Mouse (Mus musculus) forebrain, embryonic 12.5 days (tissue): ENCODE measurements around the gene 1700001O22Rik. TPM values are rescaled to one million over a fixed set of nuclear protein-coding genes. Genes with fewer than 3 reads are reported as not detected.

Experiments
- ATAC-seq: fragments of 200-750 bp; cut with Nextera tagmentation; 2 replicates; pipeline ENCODE4 v1.8.0; 2017; ENCODE audit warnings: moderate TSS enrichment; ENCODE audit not compliant: low FRiP score
- H3K27ac ChIP-seq: fragments of 300-500 bp; sonication (generic); 2 replicates; pipeline ENCODE4 v1.5.1; 2016; ENCODE audit warnings: mild to moderate bottlenecking
- H3K27me3 ChIP-seq: fragments of 300-500 bp; sonication (generic); 2 replicates; pipeline ENCODE4 v1.6.1; 2016; ENCODE audit warnings: mild to moderate bottlenecking
- H3K36me3 ChIP-seq: fragments of 300-500 bp; sonication (generic); replicated peaks from 2 replicates; pipeline ENCODE4 v1.6.1; 2016; ENCODE audit warnings: mild to moderate bottlenecking
- H3K4me1 ChIP-seq: fragments of 300-500 bp; sonication (generic); 2 replicates; pipeline ENCODE4 v1.6.1; 2016
- H3K4me2 ChIP-seq: fragments of 300-500 bp; sonication (generic); 2 replicates; pipeline ENCODE4 v1.6.1; 2016; ENCODE audit warnings: mild to moderate bottlenecking, moderate library complexity
- H3K4me3 ChIP-seq: fragments of 300-500 bp; sonication (generic); replicated peaks from 2 replicates; pipeline ENCODE4 v1.5.1; 2016; ENCODE audit warnings: mild to moderate bottlenecking
- H3K9ac ChIP-seq: fragments of 300-500 bp; sonication (generic); 2 replicates; pipeline ENCODE4 v1.6.1; 2016; ENCODE audit warnings: mild to moderate bottlenecking
- H3K9me3 ChIP-seq: fragments of 300-500 bp; sonication (generic); 2 replicates; pipeline ENCODE4 v1.6.1; 2016
- WGBS: fragments of 180-500 bp; shearing (Covaris S2); methylation state at CpG from one replicate; pipeline ENCODE4 v1.1.7; 2016; 5-methylcytosine and 5-hydroxymethylcytosine counted together
- polyA plus RNA-seq: library from polyadenylated mRNA; unstranded; fragments of >200 nt; fragmentation: Nextera tagmentation; extraction: Ambion mirVana; gene quantifications from 2 replicates; pipeline ENCODE4 v1.2.1, GENCODE M21; 2016

Gene 1700001O22Rik
- polyA plus RNA-seq, 1 experiment from 2014 or later: 4.2 TPM

GRCm38 (mm10) chr2:30756962-30757715, 46.3 kb downstream of the 1700001O22Rik start:
- Histone ChIP-seq H3K4me1 (peaks cover 34% of the 10 kb centered on the region), H3K27me3 (no peaks in the 10 kb centered on the region)
- ATAC-seq: no peak

GRCm38 (mm10) chr2:30755985-30756765, 47.3 kb downstream of the 1700001O22Rik start:
- H3K27ac ChIP-seq: no peak overlapping the region
- WGBS: 93% methylated on average over 6 of the region's 6 CpGs
- no peak for ATAC-seq
- no peaks in the 10 kb centered on the region for H3K27me3 ChIP-seq
- H3K4me1 ChIP-seq: peaks cover 34% of the 10 kb centered on the region
- H3K4me3 ChIP-seq: no peak overlapping the region
- no peak overlapping the region for H3K4me2 ChIP-seq
- H3K9ac ChIP-seq: no peak overlapping the region
- peaks cover 15% of the 10 kb centered on the region; the same call in 1 of the 2 replicates for H3K9me3 ChIP-seq
- H3K36me3 ChIP-seq: 0 out of 2 replicates have a peak, but pooled peaks cover 3% of the 10 kb centered on the region

More at GRCm38 (mm10) chr2:30756962-30757715, 46.3 kb downstream of the 1700001O22Rik start:
- H3K9me3 ChIP-seq: peaks cover 16% of the 10 kb centered on the region; the same call in 1 of the 2 replicates
- H3K4me2 ChIP-seq: no peak overlapping the region
- 85% methylated on average over 10 of the region's 10 CpGs for WGBS
- no peak overlapping the region for H3K4me3 ChIP-seq
- H3K36me3 ChIP-seq: 0 out of 2 replicates have a peak, but pooled peaks cover 3% of the 10 kb centered on the region
- no peak overlapping the region for H3K9ac ChIP-seq
- no peak overlapping the region for H3K27ac ChIP-seq

DNA sequence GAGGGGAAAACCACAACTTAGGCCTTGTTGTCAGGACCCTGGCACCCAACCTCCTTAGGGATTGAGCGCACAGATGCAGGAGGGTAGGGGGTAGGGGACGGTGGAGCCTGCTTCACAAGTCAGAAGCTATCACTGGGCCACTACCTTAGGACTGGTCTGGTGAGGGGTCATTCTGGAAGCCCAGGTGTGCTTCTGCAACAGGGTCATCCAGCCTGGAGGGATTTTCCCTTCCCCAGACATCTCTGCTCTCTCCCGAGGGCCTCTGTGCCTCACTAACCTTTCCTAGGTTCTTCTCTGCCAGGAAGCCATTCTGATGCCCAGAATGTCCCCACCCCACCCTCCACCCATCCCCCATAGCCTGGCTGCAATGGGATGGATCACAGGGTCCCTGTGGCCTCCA, 48.6 kb downstream of the 1700001O22Rik start:
- 75% methylated on average over 3 of the region's 3 CpGs for WGBS
- no peak overlapping the region for H3K4me3 ChIP-seq
- no peak overlapping the region for H3K4me2 ChIP-seq
- no peak for ATAC-seq
- peaks cover 31% of the 10 kb centered on the region for H3K4me1 ChIP-seq
- H3K9ac ChIP-seq: no peak overlapping the region
- no peak overlapping the region for H3K27ac ChIP-seq
- 0 out of 2 replicates have a peak, but pooled peaks cover 3% of the 10 kb centered on the region for H3K36me3 ChIP-seq
- no peaks in the 10 kb centered on the region for H3K27me3 ChIP-seq
- peaks cover 15% of the 10 kb centered on the region; the same call in 1 of the 2 replicates for H3K9me3 ChIP-seq

GRCm38 (mm10) chr2:30753219-30753618, 50.2 kb downstream of the 1700001O22Rik start:
- Histone ChIP-seq H3K36me3 (0 out of 2 replicates have a peak, but pooled peaks cover 3% of the 10 kb centered on the region), H3K4me1 (peaks cover 20% of the 10 kb centered on the region), H3K4me2 (no peak overlapping the region), H3K9ac (0 out of 2 replicates have a peak overlapping the region, but pooled peaks have one; percentile 36), H3K9me3 (peaks cover 15% of the 10 kb centered on the region; the same call in 1 of the 2 replicates), H3K4me3 (no peak overlapping the region), H3K27me3 (no peaks in the 10 kb centered on the region), H3K27ac (peak overlapping the region; percentile 46; the same call in 1 of the 2 replicates)
- no peak for ATAC-seq
- WGBS: 21% methylated on average over 18 of the region's 18 CpGs

GRCm38 (mm10) chr2:30752471-30752870, 51.0 kb downstream of the 1700001O22Rik start:
- WGBS: 94% methylated on average over 5 of the region's 5 CpGs
- H3K4me1 ChIP-seq: peaks cover 14% of the 10 kb centered on the region

DNA sequence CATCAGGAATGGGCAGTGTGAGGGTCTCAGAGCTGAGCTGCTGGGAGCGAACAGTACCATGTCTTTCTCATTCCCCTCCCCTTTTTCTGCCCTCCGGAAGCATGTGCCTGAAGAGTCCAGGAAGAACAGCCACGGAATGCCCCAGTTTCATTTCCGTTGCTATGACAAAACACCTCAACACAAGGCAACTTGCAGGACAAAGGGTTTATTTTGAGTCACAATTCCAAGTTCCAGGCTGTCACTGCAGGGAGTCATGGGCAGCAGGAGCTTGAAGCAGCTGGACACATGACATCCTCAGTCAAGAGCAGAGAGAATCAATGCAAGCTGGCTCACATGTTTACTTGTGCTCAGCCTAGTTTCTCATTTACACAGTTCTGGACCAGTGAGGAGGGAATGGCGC, 53.4 kb downstream of the 1700001O22Rik start:
- no peak for ATAC-seq
- WGBS: 57% methylated on average over 5 of the region's 5 CpGs
- H3K4me2 ChIP-seq: no peak overlapping the region

More at GRCm38 (mm10) chr2:30752471-30752870, 51.0 kb downstream of the 1700001O22Rik start:
- H3K27me3 ChIP-seq: no peaks in the 10 kb centered on the region
- no peak for ATAC-seq
- no peak overlapping the region for H3K27ac ChIP-seq
- peaks cover 15% of the 10 kb centered on the region; the same call in 1 of the 2 replicates for H3K9me3 ChIP-seq
- H3K9ac ChIP-seq: no peak overlapping the region
- H3K36me3 ChIP-seq: 0 out of 2 replicates have a peak, but pooled peaks cover 3% of the 10 kb centered on the region
- no peak overlapping the region for H3K4me3 ChIP-seq
- no peak overlapping the region for H3K4me2 ChIP-seq

DNA sequence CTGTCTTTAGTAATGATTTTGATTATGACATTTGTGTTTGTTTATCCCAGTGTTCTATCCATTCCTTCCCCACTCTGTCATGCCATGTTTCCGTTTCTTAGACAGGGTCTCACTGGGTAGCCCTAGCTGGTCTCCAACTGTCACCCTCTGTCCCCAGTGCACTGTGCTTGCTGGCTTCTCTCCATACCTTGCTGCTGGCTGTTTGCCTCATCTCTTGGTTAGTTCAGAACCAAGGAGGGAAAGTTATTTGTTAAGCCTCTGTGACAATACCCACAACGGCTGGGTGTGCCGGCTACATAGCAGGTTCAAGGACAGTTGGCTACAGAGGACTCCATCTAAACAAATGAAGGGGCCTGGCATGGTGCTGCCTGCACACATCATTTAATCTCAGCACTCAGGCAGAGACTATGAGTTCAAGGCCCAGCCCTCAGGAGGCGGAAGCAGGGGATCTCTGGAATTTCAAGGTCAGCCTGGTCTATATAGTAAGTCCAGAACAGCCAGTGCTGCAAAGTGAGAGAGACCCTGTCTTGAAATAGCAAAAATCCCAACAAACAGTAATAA, 55.8 kb downstream of the 1700001O22Rik start:
- Histone ChIP-seq H3K27ac (no peak overlapping the region), H3K27me3 (no peaks in the 10 kb centered on the region), H3K9ac (no peak overlapping the region), H3K4me1 (peaks cover 31% of the 10 kb centered on the region), H3K4me3 (no peak overlapping the region), H3K9me3 (0 out of 2 replicates have a peak, but pooled peaks cover 10% of the 10 kb centered on the region), H3K4me2 (no peak overlapping the region), H3K36me3 (peaks cover 4% of the 10 kb centered on the region; the same call in 1 of the 2 replicates)
- ATAC-seq: no peak
- WGBS: 91% methylated on average over 4 of the region's 4 CpGs

More for the DNA sequence above, 53.4 kb downstream of the 1700001O22Rik start:
- Histone ChIP-seq H3K9ac (no peak overlapping the region), H3K4me3 (no peak overlapping the region), H3K27me3 (no peaks in the 10 kb centered on the region), H3K9me3 (0 out of 2 replicates have a peak, but pooled peaks cover 11% of the 10 kb centered on the region), H3K27ac (peak overlapping the region; percentile 50), H3K36me3 (peaks cover 4% of the 10 kb centered on the region; the same call in 1 of the 2 replicates), H3K4me1 (peaks cover 14% of the 10 kb centered on the region)

Other genes with a start within 250 kb of the 1700001O22Rik start
- 0.47 and 0.67 TPM in 2 replicates for gene Cstad, start 208.6 kb downstream of the 1700001O22Rik start, polyA plus RNA-seq
- gene Ntmt1, start 4.2 kb upstream of the 1700001O22Rik start, polyA plus RNA-seq: 101 and 104 TPM in 2 replicates
- 36.4 and 39.4 TPM in 2 replicates for gene Asb6, start 26.7 kb upstream of the 1700001O22Rik start, polyA plus RNA-seq
- gene Prrx2, start 31.3 kb upstream of the 1700001O22Rik start, polyA plus RNA-seq: 16.0 and 19.8 TPM in 2 replicates
- gene Ptges, start 126.2 kb upstream of the 1700001O22Rik start, polyA plus RNA-seq: 2.5 and 2.7 TPM in 2 replicates
- 24.1 and 27.3 TPM in 2 replicates for gene Tor1b, start 149.3 kb upstream of the 1700001O22Rik start, polyA plus RNA-seq
- 85.4 and 86.1 TPM in 2 replicates for gene Tor1a, start 164.3 kb upstream of the 1700001O22Rik start, polyA plus RNA-seq
- 66.6 and 70.5 TPM in 2 replicates for gene BC005624, start 178.5 kb upstream of the 1700001O22Rik start, polyA plus RNA-seq
- gene Usp20, start 178.6 kb upstream of the 1700001O22Rik start, polyA plus RNA-seq: 29.5 and 30.6 TPM in 2 replicates